Mouse (Mus musculus) brain, embryonic 14.5 days (tissue): ENCODE data around the gene Gm4881.

ENCODE experiments used
- CTCF ChIP-seq: fragments of 200-500 bp; IDR thresholded peaks from 2 replicates; pipeline ENCODE4 v1.5.1; 2012; ENCODE audit warnings: inconsistent platforms, mild to moderate bottlenecking, moderate library complexity, borderline replicate concordance; ENCODE audit not compliant: insufficient read depth, insufficient read length; ENCODE audit errors: extremely low read depth
- POLR2A ChIP-seq: fragments of 200-500 bp; IDR thresholded peaks from 2 replicates; pipeline ENCODE4 v1.6.1; 2012; ENCODE audit warnings: mild to moderate bottlenecking, inconsistent platforms, borderline replicate concordance; ENCODE audit not compliant: poor library complexity, insufficient read depth, insufficient read length, severe bottlenecking; ENCODE audit errors: extremely low read depth

DNA sequence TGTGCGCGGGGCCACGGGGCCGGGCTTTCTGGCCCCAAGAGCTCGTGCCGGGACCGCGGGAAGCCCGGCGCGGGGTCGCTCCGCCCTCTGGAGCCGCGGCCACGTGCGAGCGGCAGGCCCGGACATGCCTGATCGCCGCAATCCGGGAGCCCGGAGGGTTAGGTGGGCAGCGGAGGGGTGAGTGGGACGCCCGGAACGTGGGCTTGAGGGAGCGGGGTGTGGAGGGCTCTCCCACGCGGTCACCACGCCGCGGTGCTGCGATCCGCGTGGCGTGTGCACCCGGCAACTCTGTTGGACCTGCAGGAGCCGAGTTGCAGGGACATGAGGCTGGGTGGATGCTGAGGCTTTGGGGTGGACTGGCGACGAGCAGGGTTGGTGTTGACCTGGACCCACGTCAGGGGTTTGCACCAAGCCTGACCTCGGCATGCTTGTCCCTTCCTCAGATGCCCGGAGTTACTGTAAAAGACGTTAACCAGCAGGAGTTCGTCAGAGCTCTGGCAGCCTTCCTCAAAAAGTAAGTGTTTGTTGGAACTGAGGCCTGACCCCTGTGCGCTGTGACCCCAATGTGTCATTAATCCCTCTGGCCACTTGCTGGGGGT, 59.5 kb downstream of the Gm4881 start:
- TF ChIP-seq POLR2A (no peak), CTCF (no peak)
